Mouse (Mus musculus) heart, embryonic 14.5 days (tissue): ENCODE measurements at regions not wholly inside any gene's neighbourhood (a gene's known extent, or its start where the extent isn't known, plus 50 kb on each side); places are given as distances from the start of the nearest gene placed in this dataset.

Experiments used
- ATAC-seq: fragments of 200-750 bp; cut with Nextera tagmentation; 2 replicates; pipeline ENCODE4 v1.8.0; 2017; ENCODE audit warnings: low read depth, moderate TSS enrichment; ENCODE audit not compliant: insufficient number of reproducible peaks, insufficient read depth, low FRiP score
- H3K27ac ChIP-seq, 2 experiments: fragments of 200-500 bp in 1 of 2; fragments of 300-500 bp in 1 of 2; sonication (generic) in 1 of 2; replicated peaks in 1 of 2; 2 replicates each; pipeline ENCODE4 v1.5.1; 2012 to 2014; ENCODE audit warnings: low read depth in 2 of 2, low read length in 2 of 2, control low read depth in 1 of 2, mild to moderate bottlenecking in 1 of 2, mixed read lengths in 1 of 2; ENCODE audit not compliant: control insufficient read depth in 1 of 2, insufficient read depth in 1 of 2
- H3K27me3 ChIP-seq: fragments of 300-500 bp; sonication (generic); 2 replicates; pipeline ENCODE4 v1.6.1; 2014; ENCODE audit warnings: mild to moderate bottlenecking, low read length, control low read depth; ENCODE audit not compliant: control insufficient read depth, insufficient read depth
- H3K36me3 ChIP-seq: fragments of 300-500 bp; sonication (generic); 2 replicates; pipeline ENCODE4 v1.6.1; 2014; ENCODE audit warnings: mild to moderate bottlenecking, control low read depth, low read length, mixed read lengths; ENCODE audit not compliant: control insufficient read depth, insufficient read depth
- H3K4me1 ChIP-seq, 2 experiments: fragments of 200-500 bp in 1 of 2; fragments of 300-500 bp in 1 of 2; sonication (generic) in 1 of 2; 2 replicates each; pipeline ENCODE4 v1.6.1; 2012 to 2014; ENCODE audit warnings: low read length in 2 of 2, control low read depth in 1 of 2, mixed read lengths in 1 of 2; ENCODE audit not compliant: control insufficient read depth in 2 of 2, insufficient read depth in 2 of 2
- H3K4me2 ChIP-seq: fragments of 300-500 bp; sonication (generic); 2 replicates; pipeline ENCODE4 v1.6.1; 2014; ENCODE audit warnings: mild to moderate bottlenecking, low read length
- H3K4me3 ChIP-seq, 2 experiments: fragments of 200-500 bp in 1 of 2; fragments of 300-500 bp in 1 of 2; sonication (generic) in 1 of 2; 2 replicates each; pipeline ENCODE4 v1.5.1; 2012 to 2014; ENCODE audit warnings: low read length in 2 of 2, mild to moderate bottlenecking in 2 of 2, control low read depth in 1 of 2, low read depth in 1 of 2, moderate library complexity in 1 of 2; ENCODE audit not compliant: control insufficient read depth in 1 of 2, insufficient read depth in 1 of 2
- H3K9ac ChIP-seq: fragments of 300-500 bp; sonication (generic); 2 replicates; pipeline ENCODE4 v1.6.1; 2014; ENCODE audit warnings: mild to moderate bottlenecking, low read length
- H3K9me3 ChIP-seq: fragments of 300-500 bp; sonication (generic); 2 replicates; pipeline ENCODE4 v1.6.1; 2016; ENCODE audit warnings: low read length, control low read depth; ENCODE audit not compliant: control insufficient read depth
- WGBS: fragments of 180-500 bp; shearing (Covaris S2); extraction: QIAGEN DNeasy Blood & Tissue Kit; methylation state at CpG from one replicate; pipeline ENCODE4 v1.1.7; 2014; 5-methylcytosine and 5-hydroxymethylcytosine counted together

DNA sequence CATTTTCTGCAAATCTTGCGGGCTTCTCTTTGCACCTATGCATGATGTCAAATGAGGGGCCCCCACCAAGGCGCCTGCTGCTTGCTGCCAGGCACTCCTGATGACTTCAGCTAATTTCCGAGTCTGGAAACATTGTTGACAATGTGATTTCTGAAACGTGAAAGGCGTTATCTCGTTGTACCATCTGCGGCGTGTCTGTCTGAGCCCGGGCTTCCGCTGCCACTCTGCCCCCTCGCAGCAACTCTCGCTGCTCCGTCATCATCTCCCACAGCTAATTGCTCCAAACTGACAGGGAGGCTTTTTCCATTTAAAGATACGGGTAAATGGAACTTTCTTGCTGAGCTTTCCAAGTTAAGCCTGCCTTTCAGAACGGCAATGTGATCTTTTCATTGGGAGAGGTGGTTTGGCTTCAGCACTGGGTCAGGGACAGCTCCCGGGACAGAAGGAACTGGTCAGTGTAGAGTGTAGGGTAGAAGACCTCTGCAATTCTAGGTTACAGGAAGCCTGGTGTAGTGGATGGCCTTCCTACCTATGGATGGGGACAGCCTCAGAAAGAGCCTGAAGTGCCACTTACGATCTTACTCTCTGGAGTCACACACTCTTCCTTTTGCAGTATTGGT lies 191.0 kb downstream of the Dhx35 start:
- 69% methylated on average over 17 of the region's 17 CpGs for WGBS
- no peak for ATAC-seq
- no peak overlapping the region for H3K4me2 ChIP-seq

GRCm38 (mm10) chr2:159002481-159003186 lies 208.0 kb downstream of the Dhx35 start:
- 58% methylated on average over 17 of the region's 17 CpGs for WGBS
- H3K9me3 ChIP-seq: no peaks in the 10 kb centered on the region
- H3K4me3 ChIP-seq: no peak overlapping the region

More for the DNA sequence above, 191.0 kb downstream of the Dhx35 start:
- no peaks in the 10 kb centered on the region for H3K9me3 ChIP-seq
- no peak overlapping the region for H3K4me3 ChIP-seq
- no peak overlapping the region for H3K9ac ChIP-seq
- no peak overlapping the region for H3K27ac ChIP-seq
- no peaks in the 10 kb centered on the region for H3K36me3 ChIP-seq
- H3K27me3 ChIP-seq: no peaks in the 10 kb centered on the region
- no peaks in the 10 kb centered on the region for H3K4me1 ChIP-seq

GRCm38 (mm10) chr2:159003187-159003497 lies 208.5 kb downstream of the Dhx35 start:
- no peak for ATAC-seq
- H3K4me1 ChIP-seq: no peaks in the 10 kb centered on the region
- 64% methylated on average over 4 of the region's 4 CpGs for WGBS
- H3K4me2 ChIP-seq: no peak overlapping the region
- no peaks in the 10 kb centered on the region for H3K9me3 ChIP-seq
- no peak overlapping the region for H3K27ac ChIP-seq
- no peaks in the 10 kb centered on the region for H3K36me3 ChIP-seq
- H3K27me3 ChIP-seq: no peaks in the 10 kb centered on the region
- H3K9ac ChIP-seq: no peak overlapping the region
- no peak overlapping the region for H3K4me3 ChIP-seq

More at GRCm38 (mm10) chr2:159002481-159003186, 208.0 kb downstream of the Dhx35 start:
- Histone ChIP-seq H3K4me1 (no peaks in the 10 kb centered on the region), H3K27me3 (no peaks in the 10 kb centered on the region), H3K9ac (no peak overlapping the region), H3K36me3 (no peaks in the 10 kb centered on the region), H3K4me2 (no peak overlapping the region), H3K27ac (no peak overlapping the region)
- no peak for ATAC-seq

- Histone ChIP-seq H3K27me3 (no peaks in the 10 kb centered on the region), H3K9me3 (no peaks in the 10 kb centered on the region), H3K9ac (no peak overlapping the region), H3K36me3 (no peaks in the 10 kb centered on the region), H3K4me1 (no peaks in the 10 kb centered on the region), H3K27ac (no peak overlapping the region), H3K4me3 (no peak overlapping the region), H3K4me2 (no peak overlapping the region)
- ATAC-seq: no peak
- 67% methylated on average over 9 of the region's 9 CpGs for WGBS
These were observed 209.8 kb downstream of the Dhx35 start for GRCm38 (mm10) chr2:159004417-159004816.

- Histone ChIP-seq H3K9me3 (peaks cover 6% of the 10 kb centered on the region; the same call in 1 of the 2 replicates), H3K4me1 (no peaks in the 10 kb centered on the region), H3K4me3 (no peak overlapping the region), H3K27me3 (no peaks in the 10 kb centered on the region), H3K9ac (no peak overlapping the region), H3K4me2 (no peak overlapping the region), H3K36me3 (no peaks in the 10 kb centered on the region), H3K27ac (no peak overlapping the region)
- ATAC-seq: no peak
- WGBS: 74% methylated on average over 4 of the region's 4 CpGs
These were observed 218.1 kb downstream of the Dhx35 start for GRCm38 (mm10) chr2:159012725-159013124.

DNA sequence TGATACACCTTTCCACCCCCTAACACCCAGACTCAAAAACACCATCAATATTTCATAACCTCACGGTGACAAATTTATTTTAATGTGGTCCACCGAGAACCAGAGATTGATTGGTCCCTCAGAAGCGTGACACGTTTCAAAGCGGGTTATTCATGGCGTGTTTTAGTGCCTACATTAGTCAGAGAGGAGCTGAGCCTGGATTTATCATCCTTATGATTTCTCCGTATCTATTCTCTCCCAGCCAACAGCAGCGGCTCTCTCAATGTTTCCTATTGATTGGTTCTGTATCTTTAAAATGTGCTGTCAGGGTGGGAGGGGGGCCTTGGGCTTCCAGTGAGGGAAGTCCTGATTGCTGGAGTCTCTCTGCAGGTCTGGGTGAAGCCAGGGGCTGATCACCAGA lies 219.9 kb downstream of the Dhx35 start:
- no peak overlapping the region for H3K9ac ChIP-seq
- H3K36me3 ChIP-seq: no peaks in the 10 kb centered on the region
- WGBS: 76% methylated on average over 8 of the region's 8 CpGs
- no peak overlapping the region for H3K4me3 ChIP-seq
- no peak overlapping the region for H3K27ac ChIP-seq
- H3K9me3 ChIP-seq: peaks cover 6% of the 10 kb centered on the region; the same call in 1 of the 2 replicates
- H3K27me3 ChIP-seq: no peaks in the 10 kb centered on the region
- H3K4me2 ChIP-seq: no peak overlapping the region
- peaks cover 0 to under 1% of the 10 kb centered on the region in 2 experiments; a peak in 2 of 4 replicates for H3K4me1 ChIP-seq
- no peak for ATAC-seq

GRCm38 (mm10) chr2:159019921-159020534 lies 225.4 kb downstream of the Dhx35 start:
- Histone ChIP-seq H3K9me3 (no peaks in the 10 kb centered on the region), H3K4me3 (no peak overlapping the region), H3K4me2 (no peak overlapping the region), H3K27ac (peak overlapping the region; percentile 50 to 51), H3K4me1 (peaks cover 0 to 11% of the 10 kb centered on the region in 2 experiments; a peak in 2 of 4 replicates), H3K27me3 (no peaks in the 10 kb centered on the region), H3K36me3 (no peaks in the 10 kb centered on the region), H3K9ac (no peak overlapping the region)
- 23% methylated on average over 4 of the region's 4 CpGs for WGBS
- ATAC-seq: peak; percentile 76; the same call in 1 of the 2 replicates
